Mouse (Mus musculus) liver, postnatal 0 days (tissue): ENCODE data around the gene Ccdc88c.

ENCODE experiments used
- CTCF ChIP-seq: sonication (generic); IDR thresholded peaks from 2 replicates; pipeline ENCODE4 v1.5.1; 2016; ENCODE audit warnings: antibody characterized with exemption, low read depth
- EP300 ChIP-seq: IDR thresholded peaks from 2 replicates; pipeline ENCODE4 v1.6.1; 2016; ENCODE audit warnings: antibody characterized with exemption, low read depth, mild to moderate bottlenecking

DNA sequence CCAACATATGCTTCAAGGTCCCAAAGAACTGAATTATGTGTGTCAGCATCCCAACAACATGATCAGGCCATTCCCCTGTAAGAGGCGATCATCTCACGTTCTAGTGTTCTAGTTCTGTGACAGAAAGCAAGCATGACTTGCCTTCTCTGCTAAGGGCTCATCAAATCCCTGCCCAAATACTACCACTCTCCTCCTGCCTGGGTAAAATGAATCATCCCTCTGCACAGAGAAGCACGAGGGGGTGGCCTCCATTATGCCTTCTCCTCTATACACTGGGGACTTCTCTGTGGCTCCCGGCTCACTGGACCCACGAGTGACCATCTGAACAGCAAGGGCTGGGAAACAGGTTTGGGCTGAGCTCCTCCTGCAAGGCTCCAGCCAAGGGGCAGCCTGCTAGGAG, 49.2 kb downstream of the Ccdc88c start:
- no peak for TF ChIP-seq CTCF
- no peak for TF ChIP-seq EP300
